Mouse (Mus musculus) small intestine, adult 2 months (tissue): Measurements from ENCODE around the gene Tmem132d.

Source experiments
- CTCF ChIP-seq: fragments of 200-500 bp; IDR thresholded peaks from 2 replicates; pipeline ENCODE4 v1.5.1; 2012; ENCODE audit warnings: low read depth, mild to moderate bottlenecking, control low read depth, inconsistent platforms, low read length, moderate library complexity, mixed read lengths; ENCODE audit not compliant: insufficient replicate concordance, insufficient read length; ENCODE audit errors: extremely low read depth
- POLR2A ChIP-seq: fragments of 200-500 bp; IDR thresholded peaks from 2 replicates; pipeline ENCODE4 v1.6.1; 2012; ENCODE audit warnings: low read depth, mild to moderate bottlenecking, control low read depth, inconsistent platforms, low read length, moderate library complexity

GRCm38 (mm10) chr5:127741331-127741730 lies 691.5 kb downstream of the Tmem132d start:
- TF ChIP-seq CTCF: no peak
- TF ChIP-seq POLR2A: no peak
